Mouse (Mus musculus): Measurements from ENCODE around the gene Grb2.

DNA sequence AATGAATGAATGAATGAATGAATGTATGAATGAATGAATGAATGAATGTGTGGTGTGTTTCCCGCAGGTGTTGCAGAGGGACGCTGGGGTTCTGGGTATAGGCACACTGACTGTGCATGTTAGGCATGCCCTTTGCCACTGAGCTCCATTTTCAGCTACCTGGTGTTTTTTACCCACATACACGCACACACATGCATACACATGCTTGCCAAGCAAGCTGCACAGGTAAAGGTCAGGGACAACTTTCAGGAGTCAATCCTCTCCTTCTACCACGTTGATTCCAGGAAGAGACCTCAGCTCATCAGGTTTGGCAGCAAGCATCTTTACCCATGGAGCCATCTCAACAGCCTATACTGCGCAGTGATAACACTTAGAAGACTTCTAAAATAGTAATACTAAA is 16.9 kb downstream of the Grb2 start:
- no peak for TF ChIP-seq CTCF (IDR thresholded peaks at IDR 0.05; ENCODE audit: low read depth)
- no peak for TF ChIP-seq EP300 (IDR thresholded peaks at IDR 0.05; ENCODE audit: low read depth)

All from liver, postnatal 0 days (tissue).